Mouse (Mus musculus) ES-E14 (cell line): Measurements from ENCODE around the gene Tank. TPM values are rescaled to one million over a fixed set of nuclear protein-coding genes. Genes with fewer than 3 reads are reported as not detected.

Experiments
- DNase-seq: peaks from one replicate; pipeline ENCODE4 v3.0.0-alpha.2; 2013; ENCODE audit warnings: low read depth, low spot score
- H3K27ac ChIP-seq: 2 replicates; pipeline ENCODE4 v1.5.1; 2012; ENCODE audit warnings: low read depth, mild to moderate bottlenecking, low read length, moderate library complexity, mixed read lengths; ENCODE audit not compliant: poor library complexity, insufficient read depth, severe bottlenecking
- H3K36me3 ChIP-seq: 2 replicates; pipeline ENCODE4 v1.6.1; 2012; ENCODE audit warnings: mild to moderate bottlenecking, low read length, moderate library complexity, mixed read lengths; ENCODE audit not compliant: control insufficient read depth, poor library complexity, insufficient read depth, severe bottlenecking
- H3K4me1 ChIP-seq, 2 experiments: fragments of 150-350 bp in 1 of 2; sonication (generic) in 1 of 2; 2 replicates each; pipeline ENCODE4 v1.6.1; 2012; ENCODE audit warnings: low read length in 2 of 2, mild to moderate bottlenecking in 1 of 2, mixed read lengths in 1 of 2; ENCODE audit not compliant: control insufficient read depth in 2 of 2, insufficient read depth in 2 of 2, poor library complexity in 1 of 2
- H3K4me3 ChIP-seq, 2 experiments: fragments of 150-350 bp in 1 of 2; sonication (generic) in 1 of 2; 2 replicates each; pipeline ENCODE4 v1.5.1; 2012; ENCODE audit warnings: low read length in 2 of 2, low read depth in 1 of 2, mild to moderate bottlenecking in 1 of 2, mixed read lengths in 1 of 2; ENCODE audit not compliant: insufficient read depth in 1 of 2, poor library complexity in 1 of 2, severe bottlenecking in 1 of 2
- H3K9ac ChIP-seq: 2 replicates; pipeline ENCODE4 v1.6.1; 2012; ENCODE audit warnings: low read depth, mild to moderate bottlenecking, low read length, mixed read lengths; ENCODE audit not compliant: poor library complexity, insufficient read depth, severe bottlenecking
- H3K9me3 ChIP-seq: fragments of 150-350 bp; sonication (generic); 2 replicates; pipeline ENCODE4 v1.6.1; 2012; ENCODE audit warnings: low read depth, mild to moderate bottlenecking, low read length; ENCODE audit not compliant: control insufficient read depth, insufficient read depth
- CHD2 ChIP-seq: IDR thresholded peaks from 2 replicates; pipeline ENCODE4 v1.6.1; 2014; ENCODE audit warnings: mild to moderate bottlenecking, low read depth, low read length, inconsistent platforms
- HCFC1 ChIP-seq: IDR thresholded peaks from 2 replicates; pipeline ENCODE4 v1.6.1; 2012; ENCODE audit warnings: low read length, inconsistent platforms, borderline replicate concordance; ENCODE audit not compliant: insufficient read depth
- MAFK ChIP-seq: IDR thresholded peaks from 2 replicates; pipeline ENCODE4 v1.6.1; 2014; ENCODE audit warnings: mild to moderate bottlenecking, low read depth, low read length, inconsistent platforms; ENCODE audit not compliant: insufficient read depth
- ZC3H11A ChIP-seq: IDR thresholded peaks from 2 replicates; pipeline ENCODE4 v1.6.1; 2012; ENCODE audit warnings: low read depth, mild to moderate bottlenecking, inconsistent platforms, low read length, borderline replicate concordance
- ZNF384 ChIP-seq: IDR thresholded peaks from 2 replicates; pipeline ENCODE4 v1.6.1; 2012; ENCODE audit warnings: low read depth, low read length, inconsistent platforms
- in situ Hi-C, 2 experiments: fragments of 600-800 bp; cut with MboI; formaldehyde crosslinking; loops; one replicate each; pipeline ENCODE4 v1.15.1; 2025; ENCODE audit warnings: low sequenced_read_pairs in 2 of 2, inconsistent platforms in 1 of 2; ENCODE audit not compliant: unreplicated experiment in 2 of 2
- total RNA-seq: library from RNA; depleted of rRNA; stranded (reverse); fragments of 300-350 nt; gene quantifications from 2 replicates; pipeline ENCODE4 v1.2.3, GENCODE M21; 2012

The Tank gene
- total RNA-seq, 1 experiment: 7.8 TPM

- Histone ChIP-seq H3K4me3 (no peak overlapping the region), H3K4me1 (no peaks in the 10 kb centered on the region), H3K36me3 (no peaks in the 10 kb centered on the region), H3K27ac (no peak overlapping the region), H3K9me3 (no peaks in the 10 kb centered on the region), H3K9ac (no peak overlapping the region)
- in situ Hi-C loops: loop anchor here in 1 of 2 experiments (25.0 kb wide), 1 partner anchor 299 kb away; no protein-coding TSS in a partner anchor
- no peak for DNase-seq
- TF ChIP-seq HCFC1 (no peak), ZC3H11A (no peak), CHD2 (no peak), ZNF384 (no peak), MAFK (no peak)
Measured at GRCm38 (mm10) chr2:61662833-61663232, 84.4 kb downstream of the Tank start.

- TF ChIP-seq ZNF384: no peak
- TF ChIP-seq MAFK: no peak
- no peak for TF ChIP-seq HCFC1
- no peak for TF ChIP-seq ZC3H11A
- no peak for TF ChIP-seq CHD2
- H3K36me3 ChIP-seq: no peaks in the 10 kb centered on the region
- H3K4me3 ChIP-seq: no peak overlapping the region
- no peak overlapping the region for H3K27ac ChIP-seq
- DNase-seq: no peak
- no peaks in the 10 kb centered on the region for H3K9me3 ChIP-seq
- no peak overlapping the region for H3K9ac ChIP-seq
- in situ Hi-C loops: loop anchor here in 1 of 2 experiments (25.0 kb wide), 1 partner anchor 299 kb away; no protein-coding TSS in a partner anchor
- no peaks in the 10 kb centered on the region for H3K4me1 ChIP-seq
Measured at GRCm38 (mm10) chr2:61663573-61664241, 85.3 kb downstream of the Tank start.

GRCm38 (mm10) chr2:61667420-61667819 is 89.0 kb downstream of the Tank start:
- Histone ChIP-seq H3K4me3 (no peak overlapping the region), H3K36me3 (no peaks in the 10 kb centered on the region), H3K27ac (no peak overlapping the region), H3K9me3 (no peaks in the 10 kb centered on the region), H3K4me1 (no peaks in the 10 kb centered on the region), H3K9ac (no peak overlapping the region)
- in situ Hi-C loops: loop anchor here in 1 of 2 experiments (25.0 kb wide), 1 partner anchor 295 kb away; no protein-coding TSS in a partner anchor
- DNase-seq: no peak
- TF ChIP-seq ZC3H11A: no peak
- no peak for TF ChIP-seq CHD2
- TF ChIP-seq HCFC1: no peak
- TF ChIP-seq MAFK: no peak
- no peak for TF ChIP-seq ZNF384

- H3K36me3 ChIP-seq: no peaks in the 10 kb centered on the region
- H3K9me3 ChIP-seq: no peaks in the 10 kb centered on the region
- no peak overlapping the region for H3K27ac ChIP-seq
- no peak overlapping the region for H3K4me3 ChIP-seq
- no peaks in the 10 kb centered on the region for H3K4me1 ChIP-seq
- in situ Hi-C loops: loop anchor here in 1 of 2 experiments (25.0 kb wide), 1 partner anchor 294 kb away; no protein-coding TSS in a partner anchor
- H3K9ac ChIP-seq: no peak overlapping the region
- TF ChIP-seq ZNF384 (no peak), HCFC1 (no peak), MAFK (no peak), CHD2 (no peak), ZC3H11A (peak; percentile 26; the same call in 1 of the 2 replicates)
- no peak for DNase-seq
Measured at GRCm38 (mm10) chr2:61668260-61668659, 89.9 kb downstream of the Tank start.
